Mouse (Mus musculus): ENCODE results near the gene Cxcl1. TPM values are rescaled to one million over a fixed set of nuclear protein-coding genes. Genes with fewer than 3 reads are reported as not detected.
"Not testable (repeated sequence)": the region's sequence is repeated elsewhere in the genome, so short reads cannot be mapped to it uniquely, and the experiment has no call there.

Cxcl1 gene
- polyA plus RNA-seq (2017; shearing (Covaris generic)), result not detected

DNA sequence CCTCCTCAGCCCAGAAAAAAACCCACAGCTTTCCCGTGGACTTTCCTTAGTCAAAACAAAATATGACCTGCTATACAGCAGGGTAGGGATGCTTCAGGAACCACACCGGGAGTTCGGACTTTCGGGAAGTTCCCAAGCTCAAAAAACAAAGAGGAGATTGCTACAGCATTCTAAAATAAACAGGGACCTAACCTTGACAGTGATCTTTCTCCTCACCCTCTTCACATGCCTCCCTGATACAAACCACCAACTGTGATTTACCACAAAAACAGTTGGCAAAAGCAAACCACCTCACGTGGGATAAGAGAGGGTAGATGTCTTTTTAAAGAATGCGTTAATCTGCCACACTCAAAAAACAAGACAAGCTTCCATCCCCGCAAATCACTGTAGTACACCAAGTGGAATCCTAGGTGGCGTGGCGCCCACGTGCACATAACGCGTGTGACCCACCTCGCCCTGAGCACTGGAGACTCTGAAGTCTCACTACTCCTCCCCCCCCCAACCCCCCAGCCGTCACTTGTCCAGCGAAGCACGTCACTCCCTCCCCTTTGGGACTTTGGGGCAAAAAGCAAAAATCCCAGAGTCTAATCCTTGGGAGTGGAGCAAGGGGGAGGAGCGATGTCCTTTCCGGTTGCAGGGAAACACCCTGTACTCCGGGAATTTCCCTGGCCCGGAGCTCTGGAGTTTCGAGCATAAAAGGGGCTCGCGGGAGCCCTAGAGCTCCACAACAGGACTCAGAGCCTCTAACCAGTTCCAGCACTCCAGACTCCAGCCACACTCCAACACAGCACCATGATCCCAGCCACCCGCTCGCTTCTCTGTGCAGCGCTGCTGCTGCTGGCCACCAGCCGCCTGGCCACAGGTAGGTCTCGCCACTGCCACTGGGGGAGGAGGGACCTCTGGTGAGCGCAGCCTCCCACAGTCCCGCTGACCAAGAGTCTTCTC is at the start of gene Cxcl1:
Cxcl1 (plus strand) TSS at position 723 of the 945 bp plus-strand sequence.
- ATAC-seq, result no peak

DNA sequence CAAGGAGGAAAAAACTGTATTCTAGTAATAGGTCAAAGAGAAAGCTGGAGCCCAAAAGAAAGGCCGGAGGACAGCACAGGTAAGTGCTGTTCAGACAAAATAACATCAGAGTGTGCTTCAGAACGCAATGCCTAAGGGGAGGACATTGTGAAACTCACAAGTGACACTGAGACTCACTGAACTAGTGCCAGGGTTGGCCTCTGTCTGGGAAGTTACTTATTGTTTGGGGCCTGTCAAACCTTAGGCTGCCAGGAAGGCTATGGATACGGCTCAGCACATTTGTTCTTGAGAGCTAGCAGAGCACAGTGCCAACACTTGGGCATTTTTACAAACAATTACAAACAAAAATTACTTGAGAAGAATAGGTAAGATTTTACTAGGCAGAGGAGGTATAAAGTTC is 47.1 kb upstream of the Cxcl1 start:
- no peak for ATAC-seq

DNA sequence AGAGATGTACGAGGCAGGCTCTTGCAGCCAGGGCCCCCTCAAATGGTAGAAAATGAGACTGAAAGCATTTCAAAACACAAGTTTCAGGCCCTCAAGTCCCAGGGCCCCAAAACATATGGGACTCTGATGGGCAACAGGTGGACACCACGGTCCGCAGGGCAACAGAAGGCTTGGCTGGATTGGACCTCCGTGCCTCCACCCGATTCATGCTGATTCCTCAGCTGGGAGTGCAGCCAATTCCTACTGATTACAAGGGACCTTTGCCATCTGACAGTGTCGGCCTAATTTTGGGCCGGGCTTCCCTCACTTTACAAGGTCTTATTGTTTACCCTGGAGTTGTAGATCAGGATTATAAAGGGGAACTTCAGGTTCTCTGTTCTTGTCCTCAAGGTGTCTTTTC is 40.9 kb upstream of the Cxcl1 start:
- not testable (repeated sequence) for ATAC-seq

DNA sequence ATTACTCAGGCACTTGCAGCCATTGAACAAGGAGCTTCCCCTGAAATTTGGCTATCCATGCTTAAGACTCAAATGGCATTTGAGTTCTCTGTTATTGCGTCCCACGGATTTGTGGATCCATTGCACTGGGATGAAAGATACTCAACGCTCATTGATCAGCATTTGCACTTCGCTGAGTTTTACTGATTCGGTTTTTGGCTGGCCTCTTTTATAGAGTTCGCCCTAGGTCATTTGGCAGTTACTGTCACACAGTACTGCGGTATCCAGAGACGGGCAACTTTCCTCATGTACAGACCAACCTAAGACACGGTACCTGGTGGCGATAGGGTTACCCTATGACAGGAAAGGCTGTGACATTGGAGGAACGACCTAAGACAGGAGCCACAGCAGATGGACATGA is 39.6 kb upstream of the Cxcl1 start:
- ATAC-seq, result not testable (repeated sequence)

DNA sequence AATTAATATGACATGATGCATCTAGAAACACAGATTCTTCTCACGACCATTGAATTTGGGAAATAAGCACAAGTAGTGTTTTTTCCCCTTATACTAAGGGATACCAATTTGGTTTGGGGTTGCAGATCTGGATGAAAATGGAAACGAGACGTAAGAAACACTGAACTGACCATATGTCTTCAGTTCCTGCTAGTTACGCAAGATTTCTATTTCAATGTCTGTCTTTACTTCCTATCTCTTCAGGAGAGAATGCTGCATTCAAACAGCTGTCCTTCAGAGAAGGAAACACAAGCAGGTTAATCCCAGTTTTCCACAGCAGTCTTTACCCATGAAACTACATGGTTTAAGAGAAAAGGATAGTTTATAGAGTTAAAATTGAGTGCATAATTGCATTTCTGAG is 37.8 kb upstream of the Cxcl1 start:
- ATAC-seq, result no peak

DNA sequence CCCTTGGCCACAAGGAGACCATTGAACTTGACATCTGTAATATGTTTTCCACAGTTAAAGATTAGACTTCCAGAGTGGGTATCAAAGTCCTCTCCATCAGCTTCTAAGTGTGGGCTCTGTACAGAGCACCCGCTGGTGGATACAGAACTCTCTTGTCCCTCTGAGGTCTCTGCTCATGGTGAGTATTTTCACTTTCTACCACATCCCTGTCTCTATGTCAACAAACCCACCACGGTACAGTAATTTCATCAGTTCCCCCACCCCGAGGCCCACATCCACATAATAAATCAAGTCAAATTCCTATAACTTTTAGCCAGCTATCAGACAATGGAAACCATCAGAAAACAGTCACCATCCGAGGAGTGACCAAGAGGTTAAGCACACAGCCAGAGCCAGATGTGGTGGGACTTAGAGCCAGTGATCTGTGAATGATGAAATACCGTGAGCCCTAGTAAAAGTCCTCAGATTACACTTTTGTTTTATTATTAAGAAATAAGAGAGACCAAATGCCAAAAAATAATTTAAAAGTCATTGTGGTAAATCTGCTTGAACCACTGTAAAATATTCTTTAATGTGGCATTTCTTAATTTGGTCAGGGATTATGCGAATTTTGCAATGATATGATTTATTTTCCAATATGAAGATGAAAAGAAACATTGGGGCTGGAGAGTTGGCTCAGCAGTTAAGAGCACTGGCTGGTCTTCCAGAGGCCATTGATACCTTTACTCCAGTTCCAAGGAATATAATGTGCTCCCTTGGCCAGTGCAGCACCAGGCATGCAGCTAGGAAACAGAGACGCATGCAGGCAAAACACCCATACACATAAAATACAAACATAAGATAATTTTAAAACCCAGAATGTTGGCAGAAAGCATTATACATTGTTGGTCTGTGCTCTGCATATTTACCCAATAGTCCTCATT is 35.5 kb upstream of the Cxcl1 start:
- ATAC-seq, result no peak

DNA sequence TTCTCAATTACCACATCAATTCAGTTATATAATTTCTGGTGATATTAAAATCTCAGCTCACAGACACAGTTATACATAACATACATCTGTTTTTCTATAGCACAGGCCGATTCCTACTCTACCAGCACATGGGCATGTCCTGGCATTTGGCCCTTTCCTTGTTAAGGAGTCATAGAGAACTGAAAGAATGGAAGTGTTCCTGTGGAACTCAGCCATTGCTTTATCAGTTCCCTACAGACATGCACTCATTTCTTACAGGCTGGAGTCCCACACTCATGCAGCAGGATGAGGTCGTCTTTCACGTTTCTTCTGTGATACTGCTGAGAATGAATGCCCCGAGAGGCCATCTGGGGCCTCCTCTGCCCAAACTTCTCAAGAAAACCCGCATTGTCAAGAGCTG is 33.6 kb upstream of the Cxcl1 start:
- ATAC-seq, result no peak

DNA sequence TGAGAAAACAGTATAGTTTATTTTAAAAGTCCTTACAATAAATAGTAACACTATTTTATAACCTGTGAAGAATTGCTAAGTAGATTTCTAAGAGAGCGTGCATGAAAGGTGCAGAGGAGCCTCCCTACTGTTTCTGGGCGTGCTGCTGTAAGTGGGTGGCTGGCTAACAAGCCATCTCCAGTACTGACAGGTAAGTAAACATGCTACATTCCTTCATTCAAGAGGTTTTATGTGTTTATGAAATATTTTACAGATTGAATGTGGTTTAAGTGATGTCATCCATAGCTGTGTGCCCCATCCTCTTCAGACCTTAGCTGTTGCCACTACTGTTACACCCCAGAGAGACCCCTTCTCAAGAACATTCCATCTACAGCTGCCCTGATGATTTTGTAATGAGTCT is 32.6 kb upstream of the Cxcl1 start:
- ATAC-seq, result no peak

DNA sequence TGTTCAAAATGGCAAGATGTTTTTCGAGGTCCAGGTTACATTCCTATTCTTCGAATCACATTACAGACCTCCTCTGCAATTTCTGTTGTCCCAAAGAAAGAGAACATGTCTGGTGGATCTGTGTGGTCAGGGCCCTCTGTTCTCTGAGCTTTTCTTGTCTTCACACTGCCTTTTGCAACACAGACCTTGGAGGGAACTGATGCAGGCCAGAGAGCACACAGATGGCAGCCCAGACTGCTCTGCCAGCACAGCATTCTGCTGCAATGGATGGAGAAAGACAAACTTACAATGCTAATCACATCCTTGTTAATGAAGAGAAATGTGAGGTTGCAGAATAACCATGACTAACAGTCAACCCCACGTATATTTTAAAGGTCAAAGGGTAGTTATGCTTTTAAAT is 32.0 kb upstream of the Cxcl1 start:
- no peak for ATAC-seq

DNA sequence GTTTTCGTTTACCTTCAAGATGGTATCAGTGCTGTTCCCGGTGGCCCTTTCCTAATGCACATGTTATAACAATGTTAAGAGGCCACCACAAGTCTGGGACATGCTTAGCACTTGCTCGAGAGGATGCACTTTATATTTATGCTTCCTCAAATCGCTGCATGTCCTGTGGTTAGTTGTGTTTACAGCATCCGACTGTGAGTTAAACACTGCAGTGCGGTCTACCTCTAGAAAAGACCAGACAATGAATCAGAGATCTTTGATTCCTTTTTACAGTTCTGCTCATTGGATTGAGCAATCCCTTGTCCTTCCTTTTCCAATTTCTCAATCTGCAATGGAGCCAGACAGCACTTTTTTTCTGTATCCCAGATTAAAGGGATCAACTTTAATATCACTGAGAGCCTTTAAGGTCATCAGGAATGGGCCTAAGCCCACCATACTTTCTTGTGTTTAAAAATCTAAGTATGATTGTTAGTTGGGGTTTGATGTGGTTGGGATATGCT is 29.1 kb upstream of the Cxcl1 start:
- ATAC-seq, result no peak

DNA sequence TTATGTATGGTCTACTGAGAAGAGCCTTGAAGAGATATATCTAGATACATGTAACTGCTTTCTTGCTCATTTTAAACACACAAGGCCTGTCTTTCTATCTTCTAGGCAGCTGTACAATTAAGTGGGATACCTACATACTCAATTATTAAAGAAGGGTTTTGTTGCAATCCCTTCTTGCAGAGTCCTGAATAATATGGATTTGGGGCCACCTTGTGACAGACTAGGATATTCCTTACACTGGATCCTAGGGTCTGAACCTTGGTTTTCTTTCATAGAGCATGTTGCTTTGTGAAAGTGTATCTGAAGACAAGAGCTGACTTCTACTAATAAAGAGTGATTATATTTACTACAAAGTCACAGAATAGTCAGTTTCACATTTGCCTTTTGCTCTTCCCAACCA is 24.3 kb upstream of the Cxcl1 start:
- ATAC-seq, result no peak

DNA sequence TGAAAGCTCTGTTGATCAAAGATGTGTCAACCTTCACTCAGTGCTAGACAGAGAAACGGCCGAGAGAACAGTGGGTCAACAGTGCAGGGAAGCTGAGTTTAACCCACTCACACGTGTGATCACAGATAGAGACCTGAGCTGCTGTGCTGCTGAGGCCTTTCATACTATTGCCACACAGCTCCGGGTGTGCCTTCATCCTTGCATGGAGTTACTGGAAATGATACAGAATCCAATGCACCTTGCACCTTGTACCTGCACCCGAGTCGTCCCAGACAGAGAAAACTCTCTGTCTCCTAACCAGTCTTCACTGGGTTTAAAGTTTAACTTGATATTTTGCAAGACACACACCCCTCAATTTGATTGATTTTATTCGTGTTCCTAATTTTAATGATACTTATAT is 18.7 kb upstream of the Cxcl1 start:
- no peak for ATAC-seq

DNA sequence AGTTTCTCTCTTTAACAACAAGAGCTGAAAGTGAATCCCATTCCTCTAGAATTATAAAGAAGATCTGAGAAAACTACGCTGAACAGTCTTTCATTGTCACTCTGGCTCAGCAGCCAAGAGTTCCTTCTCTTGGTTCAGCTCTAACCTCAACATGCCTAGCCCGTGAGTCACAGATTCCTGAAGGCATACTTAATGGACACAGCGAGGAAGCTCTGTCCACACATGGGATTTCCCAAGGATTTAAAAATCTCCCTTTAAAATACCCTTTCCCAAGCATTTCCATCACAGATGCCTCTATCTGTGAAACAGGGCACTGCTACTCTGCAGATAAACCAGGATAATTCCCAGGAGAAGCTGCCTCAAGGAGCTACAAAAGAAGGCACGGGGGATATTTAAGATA is 15.0 kb upstream of the Cxcl1 start:
- no peak for ATAC-seq

DNA sequence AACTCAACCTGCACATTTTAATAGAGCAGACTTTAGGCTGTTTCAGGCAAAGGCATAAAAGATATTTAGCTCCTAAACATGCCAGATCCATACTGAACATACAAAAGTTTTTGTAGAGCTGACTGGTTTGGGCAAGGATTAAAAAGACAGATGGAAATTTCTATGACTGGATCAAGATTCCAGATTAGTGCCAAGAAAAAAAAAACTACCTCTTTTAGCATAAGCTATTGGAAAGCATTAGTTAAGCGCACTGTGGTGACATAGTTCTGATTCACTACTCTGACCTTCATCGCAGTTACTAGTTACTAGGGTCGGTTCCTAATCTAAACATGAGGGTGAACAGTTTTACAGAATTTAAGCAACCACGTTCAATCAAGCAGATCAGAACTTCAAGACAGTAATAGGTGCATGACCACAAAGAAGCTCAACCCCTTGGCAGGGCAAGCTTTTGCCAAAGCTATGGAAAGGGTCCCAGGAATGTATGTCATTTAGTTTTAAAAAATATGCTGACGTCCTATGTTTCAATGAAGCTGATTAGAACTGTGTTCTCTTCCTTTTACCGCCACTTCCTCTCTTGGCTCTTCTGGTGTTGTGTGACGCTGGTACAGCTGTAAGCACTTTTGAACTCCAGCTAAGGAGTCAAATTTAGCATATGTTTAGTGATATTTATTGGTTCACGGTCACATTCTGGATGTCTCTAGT is 14.4 kb upstream of the Cxcl1 start:
- no peak for ATAC-seq

DNA sequence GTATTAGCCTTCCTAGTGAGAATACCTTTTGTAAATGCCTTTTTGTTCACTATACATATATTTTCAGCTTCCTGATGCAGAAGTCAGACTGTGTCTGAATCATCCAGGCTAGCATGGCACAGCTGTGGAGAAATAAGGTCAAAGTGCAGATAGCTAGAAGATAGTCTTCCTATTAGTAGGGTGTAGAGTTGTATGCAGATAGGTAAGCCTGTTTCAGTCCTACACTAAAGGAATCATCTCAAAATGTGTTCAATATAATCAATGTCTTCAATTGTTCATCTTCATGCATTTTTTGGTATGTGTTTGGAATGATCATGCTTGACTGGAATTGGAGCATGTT is 13.9 kb upstream of the Cxcl1 start:
- no peak for ATAC-seq

DNA sequence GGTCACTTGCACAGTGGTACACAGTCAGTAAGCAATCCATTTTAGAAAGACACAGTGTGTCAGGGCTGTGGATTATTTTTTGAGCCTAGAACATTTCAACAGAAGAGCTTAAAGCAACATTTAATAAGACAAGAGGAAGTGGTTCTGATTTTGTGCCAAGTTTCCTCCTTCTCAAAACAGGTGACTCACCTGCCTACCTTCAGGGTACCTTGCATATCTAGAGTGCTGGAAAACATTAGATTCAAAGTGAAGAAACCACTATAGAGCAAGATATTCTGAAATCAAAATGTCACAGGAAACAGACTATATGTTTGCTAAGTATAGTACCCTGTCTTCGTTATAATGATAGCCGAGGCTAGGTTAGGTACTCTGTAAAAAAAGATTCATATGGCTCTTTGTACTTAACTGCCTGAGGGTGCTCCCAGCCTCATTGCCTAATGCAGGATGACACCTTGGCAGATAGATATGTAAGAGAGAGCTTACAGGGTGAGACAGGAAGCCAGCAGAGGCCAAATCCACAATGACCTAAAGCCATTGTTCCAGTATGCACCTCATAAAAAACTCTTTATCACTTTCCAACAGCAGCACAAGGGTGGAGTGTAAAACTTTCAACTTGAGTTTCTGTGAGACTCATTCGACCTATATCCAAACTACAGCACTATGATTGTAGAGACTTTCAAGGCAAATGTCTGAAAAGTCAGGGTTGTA is 11.6 kb upstream of the Cxcl1 start:
- ATAC-seq, result peak; percentile 19

DNA sequence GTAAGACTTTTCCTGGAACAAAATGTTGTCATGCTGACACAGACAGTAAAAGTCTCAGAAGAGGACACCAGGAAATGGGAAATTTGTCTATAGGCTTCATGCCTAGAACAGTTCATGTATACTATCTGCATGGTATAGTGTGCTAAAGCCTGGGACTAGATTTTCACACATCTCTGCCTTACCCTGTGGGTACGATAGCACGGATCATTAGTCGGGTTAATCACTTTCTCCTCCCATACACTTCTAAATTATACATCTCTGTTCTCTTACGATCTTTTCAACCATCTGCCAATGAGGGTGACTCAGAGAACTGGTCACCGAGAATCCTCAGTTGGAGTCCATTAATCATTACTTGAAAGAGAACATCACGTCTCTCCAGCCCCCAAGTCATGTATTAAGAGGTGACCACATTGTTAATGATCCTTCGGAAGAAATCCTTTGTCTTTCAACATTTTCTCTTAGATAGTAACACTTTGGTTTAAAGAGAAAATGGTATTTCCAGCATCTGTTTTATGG is 10.6 kb upstream of the Cxcl1 start:
- ATAC-seq, result no peak

DNA sequence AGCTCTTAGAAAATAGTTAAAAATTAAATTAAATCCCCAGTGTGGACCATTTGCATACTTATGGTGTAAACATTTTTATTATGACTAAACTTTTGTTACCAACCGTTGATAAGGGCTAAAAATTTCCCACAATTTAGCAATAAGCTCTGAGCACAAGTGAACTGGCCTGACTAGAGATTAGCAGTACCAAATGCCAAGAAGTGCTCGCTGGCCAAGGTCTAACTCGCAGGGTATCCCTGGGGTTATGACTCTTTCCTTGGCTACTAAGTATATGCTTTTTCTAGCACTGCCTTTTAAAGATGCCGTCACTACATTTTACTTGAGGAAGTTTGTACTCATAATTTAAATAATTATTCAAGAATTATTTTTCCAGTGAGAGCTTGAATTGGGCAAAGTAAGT is 10.0 kb upstream of the Cxcl1 start:
- no peak for ATAC-seq

DNA sequence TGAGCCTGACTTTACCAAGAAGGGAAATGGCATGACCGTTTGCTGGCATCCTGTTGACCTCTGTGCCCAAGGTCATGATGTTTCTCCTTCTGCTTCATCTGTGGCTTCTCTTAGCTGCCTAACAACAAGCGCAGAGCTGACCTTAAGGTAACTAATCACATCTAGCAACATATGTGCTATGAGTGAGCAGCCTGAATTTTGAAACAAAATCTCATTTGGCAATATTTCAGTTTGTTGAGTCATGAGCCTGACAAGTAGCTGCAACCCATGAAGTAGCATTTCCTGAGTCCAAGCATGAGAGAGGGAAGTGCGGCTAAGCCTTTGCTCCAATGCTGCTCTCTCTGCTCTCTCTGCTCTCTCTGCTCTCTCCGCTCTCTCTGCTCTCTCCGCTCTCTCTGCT is 9.4 kb upstream of the Cxcl1 start:
- ATAC-seq, result no peak

DNA sequence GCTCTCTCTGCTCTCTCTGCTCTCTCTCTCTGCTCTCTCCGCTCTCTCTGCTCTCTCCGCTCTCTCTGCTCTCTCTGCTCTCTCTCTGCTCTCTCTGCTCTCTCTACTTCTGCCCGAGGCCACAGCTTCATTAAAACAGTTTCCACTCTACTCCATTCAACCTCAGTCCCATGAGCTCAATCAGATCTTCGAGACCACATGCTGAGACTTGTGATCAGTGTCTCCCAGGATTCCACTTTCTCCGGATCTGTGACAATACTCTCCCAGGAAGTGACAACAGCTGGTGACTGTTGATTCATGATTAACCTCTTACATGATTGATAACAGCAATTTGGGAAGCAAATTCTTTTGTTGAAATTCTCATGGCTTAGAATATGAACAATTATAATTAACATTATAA is 8.9 kb upstream of the Cxcl1 start:
- ATAC-seq, result no peak

DNA sequence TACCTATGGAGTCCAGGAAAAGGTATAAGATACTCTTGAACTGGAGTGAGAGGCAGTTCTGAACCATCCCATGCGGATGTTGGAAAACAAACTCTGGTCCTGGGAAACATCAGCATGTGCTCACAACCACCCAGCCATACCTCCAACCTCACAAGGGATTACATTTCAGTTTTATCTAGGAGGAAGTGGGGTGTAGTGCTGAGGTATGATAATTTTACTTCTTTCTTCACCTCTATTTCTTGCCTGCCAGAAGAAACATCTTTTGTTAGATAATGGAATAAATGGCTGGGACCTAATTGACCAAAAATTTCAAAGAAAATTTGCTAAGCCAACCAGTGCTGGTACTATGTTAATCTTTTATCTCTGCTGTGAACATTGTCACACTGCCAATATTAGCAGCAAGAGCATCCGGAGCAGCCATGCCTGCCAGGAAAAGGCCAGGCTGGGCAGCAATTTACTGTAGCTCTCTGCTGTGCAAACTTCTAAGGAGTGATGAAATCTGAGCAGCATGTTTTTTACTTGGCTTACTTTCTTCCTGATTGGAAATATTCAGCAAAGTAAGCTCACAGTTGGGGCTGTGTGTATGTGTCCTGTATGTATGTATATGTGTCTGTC is 6.3 kb upstream of the Cxcl1 start:
- ATAC-seq, result no peak

DNA sequence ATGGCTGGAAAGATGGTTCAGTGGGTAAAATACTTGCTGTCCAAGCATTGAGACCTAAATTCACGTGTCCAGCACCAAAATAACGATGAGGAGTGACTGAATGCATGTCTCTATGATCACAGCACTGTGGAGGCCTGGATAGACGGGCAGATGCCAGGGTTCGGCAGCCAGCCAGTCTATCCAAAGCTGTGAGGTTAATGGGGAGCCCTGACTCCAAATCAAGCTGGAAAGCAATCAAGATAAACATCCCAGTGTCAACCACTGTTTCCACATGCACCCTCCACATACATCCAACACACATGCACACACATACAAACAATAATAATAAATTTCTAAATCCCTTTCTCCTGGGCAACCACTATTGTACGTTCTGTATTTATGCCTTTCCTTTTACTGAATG is 2.4 kb upstream of the Cxcl1 start:
- no peak for ATAC-seq
